In the genomic region with DNA sequence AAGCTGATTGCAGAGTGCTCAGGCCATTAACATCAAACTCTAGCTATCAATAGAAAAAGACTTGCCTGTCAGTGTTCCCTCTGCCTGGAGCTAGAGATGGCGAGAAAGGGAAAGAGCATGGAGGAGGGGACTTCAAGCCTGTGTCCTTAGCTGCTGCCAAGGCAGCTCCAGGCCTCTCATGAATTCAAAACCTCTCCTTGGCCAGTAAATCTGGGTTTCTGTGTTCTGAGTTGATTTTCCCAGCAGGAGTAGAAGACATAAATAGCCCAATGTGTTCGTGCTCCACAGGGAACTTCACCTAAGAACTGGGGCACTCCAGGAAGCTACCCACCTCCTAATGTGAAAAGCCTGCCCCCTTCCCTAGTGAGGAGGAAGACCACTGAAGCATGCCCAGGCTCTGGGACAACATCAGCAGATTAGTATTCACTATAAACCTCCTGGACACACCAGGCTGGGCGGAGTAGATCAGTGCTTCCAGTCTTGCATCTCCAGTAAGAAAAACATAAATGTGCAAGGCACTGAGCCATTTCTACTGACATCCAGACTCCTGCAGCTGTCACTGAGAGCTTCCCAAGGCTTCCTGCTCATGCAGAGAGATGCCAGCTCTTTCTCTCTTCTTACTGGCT, we compare ENCODE assay signal across 13 mouse cellular contexts.
DNase-seq lines count a peak whose midpoint lies in the region; TF ChIP-seq lines count a peak whose summit lies in the region.
"Had no signal": no experiment of that assay in that cellular context is flagged by ENCODE, and none has a peak within 500 bp of the region (broad histone marks: within the 10 kb centered on the region; RNA-seq: fewer than 3 reads in every experiment).

No protein-coding gene starts in this region.

- DNase-seq in heart, adult 11 months = peak; percentile 83
- DNase-seq in heart, postnatal 36 days = no peak
- DNase-seq in right cerebral cortex, adult 18-20 months = peak; percentile 49
- no peak for DNase-seq in right cerebral cortex, postnatal 4 days
- peak; percentile 11 for DNase-seq in left cerebral cortex, adult 2 months (ENCODE audit: extremely low spot score in 1 of 2, low spot score in 2 of 2)
- DNase-seq in gastrocnemius, adult 2 months = no peak
- DNase-seq in kidney, adult 11 months = no peak
- no peak for DNase-seq in spleen, postnatal 36 days (ENCODE audit: low spot score in 2 of 2)
- DNase-seq: embryo, embryonic 11 days; gastrocnemius, postnatal 36 days; kidney, adult 18-20 months; lung, postnatal 4 days had no signal

- intact Hi-C loops in heart, postnatal 36 days (cut with DNase I) = no loop called here
- intact Hi-C loops in left cerebral cortex, adult 2 months (cut with DNase I) = no loop called here
- intact Hi-C loops in gastrocnemius, adult 2 months (cut with DNase I) = no loop called here

- H3K27ac ChIP-seq in left cerebral cortex, adult 2 months = no peak overlapping the region; the same call in 1 of the 2 replicates
- no peak overlapping the region for H3K27ac ChIP-seq in gastrocnemius, adult 2 months
- H3K27ac ChIP-seq: liver, embryonic 14.5 days had no signal

- no peak overlapping the region for H3K4me3 ChIP-seq in left cerebral cortex, adult 2 months
- no peak overlapping the region for H3K4me3 ChIP-seq in gastrocnemius, adult 2 months

- TF ChIP-seq CTCF in left cerebral cortex, adult 2 months (IDR thresholded peaks at IDR 0.05) = no peak
- no peak for TF ChIP-seq CTCF in gastrocnemius, adult 2 months (IDR thresholded peaks at IDR 0.05)

Comparison
In these comparisons a context has a peak if more than half of its experiments do, and no peak if none do; other contexts are left out.
1. DNase-seq: peak in heart, adult 11 months (single experiment), right cerebral cortex, adult 18-20 months (single experiment) and left cerebral cortex, adult 2 months (2 of 2); none in heart, postnatal 36 days (0 of 2), right cerebral cortex, postnatal 4 days (single experiment), gastrocnemius, adult 2 months (single experiment), kidney, adult 11 months (single experiment) and spleen, postnatal 36 days (0 of 2).